Mouse (Mus musculus): ENCODE data around the gene Socs7.

DNA sequence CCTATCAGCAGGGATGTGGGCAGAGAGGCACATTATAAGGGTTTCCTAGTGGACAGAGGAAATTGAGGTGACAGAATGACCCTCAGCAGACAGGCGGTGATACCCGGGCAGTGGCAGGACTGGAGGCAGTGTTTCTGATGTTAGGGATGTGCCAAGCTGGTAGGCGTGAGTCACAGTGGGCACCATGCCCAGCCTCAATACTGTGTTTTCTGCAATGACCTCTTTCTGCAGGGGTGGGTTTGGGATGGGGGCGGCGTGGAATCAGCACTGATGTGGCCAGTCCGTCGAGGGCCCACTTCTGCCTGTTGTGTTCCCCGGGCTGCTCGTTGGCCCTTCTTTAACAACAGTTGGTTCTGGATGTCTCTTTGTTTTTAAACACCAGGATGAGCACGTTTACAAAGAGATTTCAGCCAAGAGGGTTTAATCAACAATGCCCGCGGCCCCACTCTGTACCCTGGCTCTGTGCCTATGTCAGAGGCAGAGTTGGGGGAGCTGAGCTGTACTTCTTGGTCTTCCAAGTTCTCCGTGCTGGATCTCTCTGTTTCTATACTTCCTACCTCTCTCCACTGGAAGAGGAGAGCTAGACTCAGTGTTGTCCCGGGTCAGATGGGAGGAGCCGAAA lies 78.8 kb downstream of the Socs7 start:
- TF ChIP-seq POLR2A (IDR thresholded peaks at IDR 0.05; ENCODE audit: insufficient read depth, low read length) (no peak), EP300 (IDR thresholded peaks at IDR 0.05; ENCODE audit: insufficient read depth, low read depth, low read length) (no peak)
